Mouse (Mus musculus): ENCODE results near the gene Lrrc1.

The Lrrc1 gene

DNA sequence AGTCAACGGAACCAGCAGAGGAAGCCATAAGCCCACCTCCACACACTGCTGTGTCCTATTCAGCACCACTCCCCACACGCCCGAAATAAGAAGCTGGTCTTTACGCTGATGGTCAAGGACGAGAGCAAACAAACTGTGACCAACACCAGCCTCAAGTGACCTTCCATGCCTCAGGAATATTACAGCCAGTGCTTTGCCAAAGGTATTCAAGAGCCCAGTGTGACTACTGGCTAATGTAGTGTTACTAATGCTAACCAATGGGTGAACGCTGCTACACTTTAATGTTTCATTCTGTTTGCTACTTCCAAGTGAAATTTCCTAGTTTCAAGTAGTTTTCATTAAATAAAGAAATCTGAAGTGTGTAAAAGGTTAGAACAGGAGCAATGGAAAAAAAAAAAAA is 105.3 kb downstream of the Lrrc1 start:
- Histone ChIP-seq H3K4me1 (replicated peaks; ENCODE audit: low read depth, low read length) (0 out of 2 replicates have a peak, but pooled peaks cover 3% of the 10 kb centered on the region), H3K36me3 (ENCODE audit: insufficient read depth, low read length) (0 out of 2 replicates have a peak, but pooled peaks cover 5% of the 10 kb centered on the region), H3K4me3 (replicated peaks; ENCODE audit: low read length) (no peak overlapping the region), H3K27me3 (ENCODE audit: insufficient read depth, low read length) (no peaks in the 10 kb centered on the region), H3K9me3 (ENCODE audit: low read length) (peaks cover 6% of the 10 kb centered on the region)
- TF ChIP-seq POU5F1 (IDR thresholded peaks at IDR 0.05; ENCODE audit: borderline replicate concordance, low read length), result no peak
- no peak for TF ChIP-seq CTCF (conservative IDR thresholded peaks at IDR 0.05; ENCODE audit: low read length)
- no peak for TF ChIP-seq NANOG (IDR thresholded peaks at IDR 0.05; ENCODE audit: borderline replicate concordance, low read length)

DNA sequence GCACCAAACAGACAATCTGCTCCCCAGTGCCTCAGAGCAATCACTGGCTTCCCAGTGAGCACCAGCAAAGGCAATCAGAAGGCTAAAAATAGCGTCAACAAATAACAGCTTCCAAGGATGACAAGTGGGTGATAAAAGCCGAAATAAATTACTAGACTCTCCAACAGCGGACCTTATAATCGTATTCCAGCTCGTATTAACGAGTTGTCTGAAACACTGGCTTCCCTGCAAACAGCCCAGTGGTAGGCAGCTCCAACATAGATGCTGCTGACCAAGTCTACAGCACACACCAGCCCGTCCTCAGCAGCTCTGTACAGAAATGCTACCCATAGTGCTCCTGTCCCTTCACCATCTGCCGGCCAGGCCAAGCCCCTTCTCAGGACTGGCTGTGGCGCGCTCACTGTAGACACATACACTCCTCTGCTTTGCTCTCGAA is 105.8 kb downstream of the Lrrc1 start:
- TF ChIP-seq NANOG (IDR thresholded peaks at IDR 0.05; ENCODE audit: borderline replicate concordance, low read length) (no peak), CTCF (conservative IDR thresholded peaks at IDR 0.05; ENCODE audit: low read length) (no peak), POU5F1 (IDR thresholded peaks at IDR 0.05; ENCODE audit: borderline replicate concordance, low read length) (no peak)
- Histone ChIP-seq H3K9me3 (ENCODE audit: low read length) (peaks cover 6% of the 10 kb centered on the region), H3K27me3 (ENCODE audit: insufficient read depth, low read length) (no peaks in the 10 kb centered on the region), H3K4me1 (replicated peaks; ENCODE audit: low read depth, low read length) (0 out of 2 replicates have a peak, but pooled peaks cover 3% of the 10 kb centered on the region), H3K36me3 (ENCODE audit: insufficient read depth, low read length) (0 out of 2 replicates have a peak, but pooled peaks cover 5% of the 10 kb centered on the region), H3K4me3 (replicated peaks; ENCODE audit: low read length) (no peak overlapping the region)

DNA sequence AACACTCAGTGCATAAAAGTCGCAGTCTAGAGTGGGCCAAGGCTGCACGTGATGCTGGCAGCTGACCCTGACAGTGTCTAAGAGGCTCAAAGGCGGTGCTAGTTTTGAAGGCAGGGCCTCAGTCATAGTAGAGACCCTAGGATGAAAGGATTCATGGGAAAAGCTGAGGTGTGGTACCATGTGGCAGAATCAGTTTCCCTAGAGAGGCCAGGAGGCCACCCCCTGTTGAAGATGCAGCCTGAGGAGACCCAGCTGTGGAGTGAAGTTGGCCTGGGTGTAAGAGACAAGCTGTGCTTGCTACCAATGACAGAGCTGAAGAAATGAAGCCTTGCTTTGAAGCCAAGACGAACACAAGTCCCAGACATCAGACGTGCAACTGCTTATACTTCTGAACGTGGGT is 107.5 kb downstream of the Lrrc1 start:
- Histone ChIP-seq H3K4me3 (replicated peaks; ENCODE audit: low read length) (no peak overlapping the region), H3K9me3 (ENCODE audit: low read length) (peaks cover 6% of the 10 kb centered on the region)
- TF ChIP-seq CTCF (conservative IDR thresholded peaks at IDR 0.05; ENCODE audit: low read length) (no peak), POU5F1 (IDR thresholded peaks at IDR 0.05; ENCODE audit: borderline replicate concordance, low read length) (no peak)

DNA sequence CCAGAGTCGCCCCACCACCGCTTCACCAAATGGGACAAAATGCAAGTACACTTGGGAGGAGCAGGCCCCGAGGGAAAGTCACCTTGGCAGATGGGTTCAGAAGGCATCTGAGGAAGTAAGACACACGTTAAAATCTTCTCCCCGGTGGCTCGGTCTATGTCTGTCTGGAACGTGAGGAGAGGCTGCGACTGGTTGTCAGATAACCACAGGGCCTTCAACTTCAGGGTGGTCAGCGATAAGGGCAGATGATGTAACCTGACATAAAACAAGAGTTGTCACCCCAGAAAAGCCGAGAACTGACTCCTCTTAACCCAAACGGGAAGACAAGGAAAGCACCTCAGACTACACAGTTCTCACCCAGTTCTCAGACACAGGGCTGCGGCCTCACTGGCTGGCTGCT is 109.7 kb downstream of the Lrrc1 start:
- peaks cover 10% of the 10 kb centered on the region; the same call in 1 of the 2 replicates for H3K36me3 ChIP-seq (ENCODE audit: insufficient read depth, low read length)
- H3K9me3 ChIP-seq (ENCODE audit: low read length), result peaks cover 6% of the 10 kb centered on the region
- peaks cover 3% of the 10 kb centered on the region; the same call in 1 of the 2 replicates for H3K4me1 ChIP-seq (replicated peaks; ENCODE audit: low read depth, low read length)
- H3K4me3 ChIP-seq (replicated peaks; ENCODE audit: low read length), result no peak overlapping the region
- no peak for TF ChIP-seq CTCF (conservative IDR thresholded peaks at IDR 0.05; ENCODE audit: low read length)
- no peak for TF ChIP-seq POU5F1 (IDR thresholded peaks at IDR 0.05; ENCODE audit: borderline replicate concordance, low read length)
- no peak for TF ChIP-seq NANOG (IDR thresholded peaks at IDR 0.05; ENCODE audit: borderline replicate concordance, low read length)
- H3K27me3 ChIP-seq (ENCODE audit: insufficient read depth, low read length), result no peaks in the 10 kb centered on the region

More for the DNA sequence above, 107.5 kb downstream of the Lrrc1 start:
- no peaks in the 10 kb centered on the region for H3K27me3 ChIP-seq (ENCODE audit: insufficient read depth, low read length)
- 0 out of 2 replicates have a peak, but pooled peaks cover 3% of the 10 kb centered on the region for H3K4me1 ChIP-seq (replicated peaks; ENCODE audit: low read depth, low read length)
- H3K36me3 ChIP-seq (ENCODE audit: insufficient read depth, low read length), result 0 out of 2 replicates have a peak, but pooled peaks cover 5% of the 10 kb centered on the region

DNA sequence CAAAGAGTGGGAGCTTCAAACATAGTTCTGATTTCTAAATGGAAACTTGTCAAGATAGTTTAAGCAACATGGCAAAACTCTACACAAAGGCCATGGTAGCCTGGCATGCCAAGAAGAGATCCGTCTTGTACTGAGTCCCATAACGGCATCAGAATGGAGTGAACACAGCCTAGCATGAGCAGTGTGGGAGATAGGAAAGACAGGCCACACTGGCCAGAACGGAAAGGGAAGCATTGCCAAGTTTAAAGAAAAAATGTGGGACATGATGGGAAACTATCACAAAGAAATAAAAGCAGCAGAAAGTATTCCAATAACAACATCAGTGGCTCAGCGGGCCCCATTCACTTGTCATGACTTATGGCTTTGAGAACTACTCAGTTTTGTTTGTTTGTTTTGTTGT is 111.2 kb downstream of the Lrrc1 start:
- peaks cover 10% of the 10 kb centered on the region; the same call in 1 of the 2 replicates for H3K36me3 ChIP-seq (ENCODE audit: insufficient read depth, low read length)
- TF ChIP-seq CTCF (conservative IDR thresholded peaks at IDR 0.05; ENCODE audit: low read length), result no peak
- no peak for TF ChIP-seq POU5F1 (IDR thresholded peaks at IDR 0.05; ENCODE audit: borderline replicate concordance, low read length)
- no peak for TF ChIP-seq NANOG (IDR thresholded peaks at IDR 0.05; ENCODE audit: borderline replicate concordance, low read length)
- H3K4me1 ChIP-seq (replicated peaks; ENCODE audit: low read depth, low read length), result peaks cover 8% of the 10 kb centered on the region; the same call in 1 of the 2 replicates
- peaks cover 6% of the 10 kb centered on the region for H3K9me3 ChIP-seq (ENCODE audit: low read length)
- H3K27me3 ChIP-seq (ENCODE audit: insufficient read depth, low read length), result no peaks in the 10 kb centered on the region
- H3K4me3 ChIP-seq (replicated peaks; ENCODE audit: low read length), result no peak overlapping the region

DNA sequence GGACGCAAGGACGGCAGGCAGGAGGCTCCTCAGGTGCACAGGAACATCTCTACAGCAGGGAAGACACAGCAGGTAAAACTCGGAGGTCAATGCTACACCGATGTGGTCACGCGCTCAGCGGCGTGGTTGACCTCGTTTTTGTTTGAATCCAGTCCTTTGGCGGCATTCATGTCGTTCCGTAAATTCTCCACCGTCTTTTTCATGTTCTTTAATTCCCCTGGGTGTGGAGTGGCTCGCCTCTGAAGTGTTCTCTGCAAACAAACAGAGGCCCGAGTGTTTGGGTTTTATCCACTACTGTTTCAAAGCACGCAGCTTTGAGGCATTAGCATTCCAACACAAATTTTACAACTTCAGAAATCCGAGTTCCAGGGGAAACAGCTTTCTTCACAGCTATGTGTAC is 112.6 kb downstream of the Lrrc1 start:
- Histone ChIP-seq H3K9me3 (ENCODE audit: low read length) (peaks cover 6% of the 10 kb centered on the region), H3K4me1 (replicated peaks; ENCODE audit: low read depth, low read length) (peaks cover 21% of the 10 kb centered on the region), H3K4me3 (replicated peaks; ENCODE audit: low read length) (no peak overlapping the region), H3K36me3 (ENCODE audit: insufficient read depth, low read length) (peaks cover 4% of the 10 kb centered on the region; the same call in 1 of the 2 replicates), H3K27me3 (ENCODE audit: insufficient read depth, low read length) (peaks cover 4% of the 10 kb centered on the region; the same call in 1 of the 2 replicates)
- TF ChIP-seq CTCF (conservative IDR thresholded peaks at IDR 0.05; ENCODE audit: low read length) (no peak), POU5F1 (IDR thresholded peaks at IDR 0.05; ENCODE audit: borderline replicate concordance, low read length) (no peak), NANOG (IDR thresholded peaks at IDR 0.05; ENCODE audit: borderline replicate concordance, low read length) (no peak)

DNA sequence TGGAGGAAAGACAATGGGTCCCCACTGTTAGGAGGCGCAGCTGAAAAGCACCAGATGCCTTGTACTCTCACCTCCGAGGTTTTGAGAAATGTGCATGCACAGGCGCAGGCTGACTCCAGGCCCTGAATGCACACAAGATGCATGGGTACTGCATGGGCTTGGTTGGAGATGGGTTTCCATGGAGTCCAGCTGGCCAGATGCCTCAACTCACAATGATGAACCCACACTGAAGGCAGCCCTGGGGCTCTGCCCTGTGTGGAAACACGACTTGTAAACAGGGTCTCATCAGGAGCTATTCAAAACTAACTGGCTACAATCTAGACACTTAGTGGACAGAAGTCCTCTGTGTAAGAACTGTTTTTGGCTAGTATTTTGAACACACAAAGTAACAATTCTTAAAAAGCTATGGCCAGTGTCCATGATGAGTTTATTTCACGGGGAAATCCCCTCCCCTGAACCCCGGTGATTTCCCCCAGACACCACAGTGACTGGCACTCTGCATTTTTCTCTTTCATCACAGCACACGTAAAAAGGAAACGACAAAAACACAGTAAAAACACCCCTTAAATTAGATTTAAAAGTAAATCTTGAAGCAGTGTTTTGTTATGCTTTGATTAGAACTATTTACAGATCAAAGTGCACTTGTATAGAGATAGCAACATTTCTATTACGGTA is 114.1 kb downstream of the Lrrc1 start:
- peaks cover 4% of the 10 kb centered on the region; the same call in 1 of the 2 replicates for H3K36me3 ChIP-seq (ENCODE audit: insufficient read depth, low read length)
- no peaks in the 10 kb centered on the region for H3K9me3 ChIP-seq (ENCODE audit: low read length)
- no peak overlapping the region for H3K4me3 ChIP-seq (replicated peaks; ENCODE audit: low read length)
- H3K27me3 ChIP-seq (ENCODE audit: insufficient read depth, low read length), result peaks cover 7% of the 10 kb centered on the region; the same call in 1 of the 2 replicates
- peaks cover 34% of the 10 kb centered on the region for H3K4me1 ChIP-seq (replicated peaks; ENCODE audit: low read depth, low read length)
- TF ChIP-seq POU5F1 (IDR thresholded peaks at IDR 0.05; ENCODE audit: borderline replicate concordance, low read length) (no peak), CTCF (conservative IDR thresholded peaks at IDR 0.05; ENCODE audit: low read length) (no peak), NANOG (IDR thresholded peaks at IDR 0.05; ENCODE audit: borderline replicate concordance, low read length) (no peak)

DNA sequence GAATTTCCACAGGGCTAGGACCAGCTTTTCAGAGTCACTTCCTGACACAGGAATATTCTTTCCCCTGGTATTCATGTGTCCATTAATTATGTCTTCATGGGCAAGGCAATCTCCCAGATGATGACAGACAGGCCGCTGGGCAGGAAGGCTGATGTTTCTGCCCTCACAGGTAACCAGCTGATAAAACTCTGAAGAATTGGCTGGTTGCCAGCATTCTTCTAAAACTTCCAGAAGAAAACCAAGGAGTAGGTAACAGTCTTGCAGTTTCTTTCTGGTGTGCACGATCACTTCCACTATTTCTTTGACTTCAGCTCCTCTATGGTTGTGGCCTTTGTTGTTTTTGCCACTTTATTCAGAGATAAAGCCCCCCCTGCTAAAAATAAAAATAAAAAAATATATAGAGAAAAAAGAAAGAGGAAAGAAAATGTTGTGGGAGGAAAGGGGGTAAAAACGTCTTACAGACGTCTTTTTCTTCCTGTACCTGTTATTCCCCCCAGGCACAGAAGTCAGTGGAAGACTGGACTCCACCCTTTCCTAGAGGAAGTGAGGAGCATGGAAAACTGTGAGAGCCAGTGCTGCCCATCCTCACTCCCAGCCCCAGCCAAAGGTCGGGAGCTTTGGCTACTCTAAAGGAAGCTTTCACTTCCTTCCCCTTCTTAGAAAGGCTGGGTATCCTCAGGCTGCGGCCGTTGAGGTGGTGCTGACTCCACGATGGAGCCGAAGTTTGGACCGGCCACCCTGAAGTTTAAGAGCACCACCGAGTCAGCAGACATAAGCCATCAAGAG is 115.2 kb downstream of the Lrrc1 start:
- Histone ChIP-seq H3K4me1 (replicated peaks; ENCODE audit: low read depth, low read length) (peaks cover 33% of the 10 kb centered on the region), H3K9me3 (ENCODE audit: low read length) (no peaks in the 10 kb centered on the region), H3K27me3 (ENCODE audit: insufficient read depth, low read length) (peaks cover 9% of the 10 kb centered on the region; the same call in 1 of the 2 replicates), H3K36me3 (ENCODE audit: insufficient read depth, low read length) (peaks cover 4% of the 10 kb centered on the region; the same call in 1 of the 2 replicates), H3K4me3 (replicated peaks; ENCODE audit: low read length) (no peak overlapping the region)
- TF ChIP-seq POU5F1 (IDR thresholded peaks at IDR 0.05; ENCODE audit: borderline replicate concordance, low read length) (no peak), NANOG (IDR thresholded peaks at IDR 0.05; ENCODE audit: borderline replicate concordance, low read length) (no peak), CTCF (conservative IDR thresholded peaks at IDR 0.05; ENCODE audit: low read length) (no peak)
